Mouse (Mus musculus): Measurements from ENCODE around the gene Rita1.

Gene Rita1

GRCm38 (mm10) chr5:120627515-120628300 lies 15.3 kb upstream of the Rita1 start:
- DNase-seq (ENCODE audit: low read depth), result no peak

GRCm38 (mm10) chr5:120626399-120626798 lies 14.0 kb upstream of the Rita1 start:
- DNase-seq (ENCODE audit: low read depth), result no peak

GRCm38 (mm10) chr5:120624427-120624826 lies 12.0 kb upstream of the Rita1 start:
- no peak for DNase-seq (ENCODE audit: low read depth)

GRCm38 (mm10) chr5:120622198-120622851 lies 9.9 kb upstream of the Rita1 start:
- peak; percentile 90 for DNase-seq (ENCODE audit: low read depth)

GRCm38 (mm10) chr5:120621846-120622197 lies 9.4 kb upstream of the Rita1 start:
- no peak for DNase-seq (ENCODE audit: low read depth)

GRCm38 (mm10) chr5:120621078-120621765 lies 8.8 kb upstream of the Rita1 start:
- DNase-seq (ENCODE audit: low read depth), result peak; percentile 87

- DNase-seq (ENCODE audit: low read depth), result peak; percentile 96
Observed at GRCm38 (mm10) chr5:120620375-120621077, 8.1 kb upstream of the Rita1 start.

- DNase-seq (ENCODE audit: low read depth), result peak; percentile 88
Observed at GRCm38 (mm10) chr5:120619201-120619600, 6.8 kb upstream of the Rita1 start.

- DNase-seq (ENCODE audit: low read depth), result no peak
Observed at GRCm38 (mm10) chr5:120618778-120619177, 6.4 kb upstream of the Rita1 start.

- DNase-seq (ENCODE audit: low read depth), result peak; percentile 84
Observed at GRCm38 (mm10) chr5:120615903-120616302, 3.5 kb upstream of the Rita1 start.

GRCm38 (mm10) chr5:120612822-120613604 lies 624 bp upstream of the Rita1 start:
- peak; percentile 100 for DNase-seq (ENCODE audit: low read depth)

GRCm38 (mm10) chr5:120611416-120611815 lies 973 bp downstream of the Rita1 start:
- no peak for DNase-seq (ENCODE audit: low read depth)

GRCm38 (mm10) chr5:120610906-120611305 lies 1.5 kb downstream of the Rita1 start:
- no peak for DNase-seq (ENCODE audit: low read depth)

GRCm38 (mm10) chr5:120609246-120609775 lies 3.1 kb downstream of the Rita1 start:
- no peak for DNase-seq (ENCODE audit: low read depth)

- no peak for DNase-seq (ENCODE audit: low read depth)
Observed at GRCm38 (mm10) chr5:120607335-120607734, 5.1 kb downstream of the Rita1 start.

GRCm38 (mm10) chr5:120606590-120607200 lies 5.7 kb downstream of the Rita1 start:
- no peak for DNase-seq (ENCODE audit: low read depth)

- DNase-seq (ENCODE audit: low read depth), result peak; percentile 96
Observed at GRCm38 (mm10) chr5:120605688-120606087, 6.7 kb downstream of the Rita1 start.

GRCm38 (mm10) chr5:120605241-120605661 lies 7.1 kb downstream of the Rita1 start:
- no peak for DNase-seq (ENCODE audit: low read depth)

GRCm38 (mm10) chr5:120604839-120605238 lies 7.5 kb downstream of the Rita1 start:
- DNase-seq (ENCODE audit: low read depth), result peak; percentile 94

- no peak for DNase-seq (ENCODE audit: low read depth)
Observed at GRCm38 (mm10) chr5:120603515-120603914, 8.9 kb downstream of the Rita1 start.

GRCm38 (mm10) chr5:120602210-120602609 lies 10.2 kb downstream of the Rita1 start:
- no peak for DNase-seq (ENCODE audit: low read depth)

Measured in induced T-regulatory cell, adult 2 months (primary cell).